Mouse (Mus musculus) stomach, postnatal 0 days (tissue): Measurements from ENCODE around the gene Fxyd3.

Experiments used
- CTCF ChIP-seq: IDR thresholded peaks from 2 replicates; pipeline ENCODE4 v1.5.1; 2016; ENCODE audit warnings: antibody characterized with exemption, low read depth, mild to moderate bottlenecking, moderate library complexity
- EP300 ChIP-seq: optimal IDR thresholded peaks from 2 replicates; pipeline ENCODE3; 2016; ENCODE audit warnings: antibody characterized with exemption

GRCm38 (mm10) chr7:31031731-31032130 lies 44.8 kb downstream of the Fxyd3 start:
- TF ChIP-seq CTCF (no peak), EP300 (no peak)
